Mouse (Mus musculus) testis, postnatal 10 days (tissue): ENCODE data around the gene 1700020L24Rik.

Experiments
- DNase-seq: peaks from one replicate; pipeline ENCODE4 v3.0.0; 2021; ENCODE audit warnings: low spot score

The 1700020L24Rik gene

DNA sequence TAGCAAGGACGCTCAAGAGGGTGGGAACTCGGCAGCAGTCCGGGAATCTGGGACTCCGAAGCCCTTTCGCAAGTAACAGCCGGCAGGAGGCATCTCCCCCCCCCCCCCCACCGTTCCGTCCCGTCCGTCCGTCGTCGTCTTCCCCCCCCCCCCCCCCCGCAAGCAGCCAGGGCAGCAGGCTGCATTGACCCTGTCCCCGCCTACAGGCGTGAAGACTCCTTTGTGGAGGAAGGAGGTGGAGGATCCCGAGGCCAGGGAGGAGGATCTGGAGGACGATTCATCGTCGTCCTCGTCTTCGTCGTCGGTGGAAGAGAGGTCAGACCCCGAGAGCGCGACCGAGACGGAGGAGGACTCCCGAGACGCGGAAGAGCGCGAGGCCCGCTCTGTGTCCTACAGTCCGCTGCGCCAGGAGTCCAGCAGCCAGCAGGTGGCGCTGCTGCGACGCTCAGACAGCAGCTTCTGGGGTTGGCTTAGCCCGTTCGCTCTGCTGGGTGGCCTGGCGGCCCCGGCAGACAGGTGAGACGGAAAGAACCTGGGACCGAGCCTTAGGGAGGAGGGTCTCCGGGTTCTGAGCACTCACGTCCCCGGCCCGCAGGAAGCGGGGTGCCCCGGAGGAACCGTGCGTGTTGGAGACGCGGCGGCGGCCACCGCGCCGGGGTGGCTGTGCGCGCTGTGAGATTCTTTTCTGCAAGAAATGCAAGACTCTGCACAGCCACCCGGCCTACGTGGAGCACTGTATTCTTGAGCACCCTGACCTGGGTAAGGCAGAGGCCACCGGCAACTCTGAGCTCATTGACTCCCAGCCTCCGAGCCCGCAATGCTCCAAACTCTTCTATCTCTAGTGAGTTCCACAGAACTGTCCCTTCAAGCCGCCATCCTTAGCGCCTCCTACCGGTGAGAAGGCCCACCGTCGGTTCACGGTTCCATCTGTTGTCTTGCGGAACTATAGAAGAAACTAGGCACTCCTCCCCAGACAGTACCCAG, 2.9 kb downstream of the 1700020L24Rik start:
- DNase-seq: peak; percentile 90

DNA sequence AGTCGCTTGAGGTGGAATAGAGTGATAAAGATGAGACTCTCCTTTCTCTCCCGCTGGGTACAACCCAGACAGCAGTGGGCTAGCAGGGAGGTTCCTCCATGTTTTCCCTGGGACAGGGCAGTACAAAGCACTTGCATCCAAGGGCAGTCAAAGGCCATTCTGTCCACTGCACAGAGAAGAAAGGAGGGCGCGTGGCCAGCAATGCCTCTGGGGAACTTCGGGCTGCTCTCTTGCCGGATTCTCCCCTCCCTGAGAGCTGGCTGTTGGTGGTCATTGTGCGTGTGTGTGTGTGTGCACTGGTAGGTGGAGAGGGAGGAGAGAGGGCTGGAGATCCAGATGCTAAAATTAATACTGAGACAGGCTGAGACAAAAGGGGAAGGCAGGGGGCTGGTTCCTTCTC, 3.8 kb downstream of the 1700020L24Rik start:
- DNase-seq: peak; percentile 74

DNA sequence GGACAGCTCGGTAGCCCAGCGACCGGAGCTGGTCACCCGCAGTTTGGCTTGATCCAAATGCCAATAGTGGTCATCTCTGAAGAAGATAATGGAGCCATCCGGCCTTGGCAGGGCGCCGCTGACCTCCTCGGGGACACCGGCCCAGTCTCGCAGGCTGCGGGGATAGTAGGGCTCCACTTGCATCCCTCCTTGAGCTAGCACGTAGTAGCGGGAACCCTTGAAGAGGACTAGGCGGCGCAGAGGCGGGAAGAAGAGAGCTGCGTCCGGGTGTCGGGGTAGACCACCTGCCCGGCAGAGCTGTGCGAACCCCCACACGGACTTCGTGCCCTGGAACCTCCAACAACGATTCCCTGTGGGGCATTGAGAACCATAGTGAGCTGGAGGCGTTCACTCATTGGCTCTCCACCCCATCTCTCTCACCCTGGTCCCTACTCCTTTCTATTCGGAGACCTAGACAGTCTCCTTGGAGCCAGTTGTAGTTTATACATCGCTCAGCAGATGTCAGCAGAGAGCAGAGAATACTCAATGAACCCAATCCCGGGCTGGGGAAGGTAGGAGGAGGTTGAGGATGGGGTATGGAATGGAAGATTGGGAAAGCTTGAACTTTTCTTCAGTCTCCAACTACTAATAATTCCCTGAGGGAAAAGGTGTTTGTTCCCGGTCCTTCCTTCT, 5.3 kb downstream of the 1700020L24Rik start:
- DNase-seq: peak; percentile 83

DNA sequence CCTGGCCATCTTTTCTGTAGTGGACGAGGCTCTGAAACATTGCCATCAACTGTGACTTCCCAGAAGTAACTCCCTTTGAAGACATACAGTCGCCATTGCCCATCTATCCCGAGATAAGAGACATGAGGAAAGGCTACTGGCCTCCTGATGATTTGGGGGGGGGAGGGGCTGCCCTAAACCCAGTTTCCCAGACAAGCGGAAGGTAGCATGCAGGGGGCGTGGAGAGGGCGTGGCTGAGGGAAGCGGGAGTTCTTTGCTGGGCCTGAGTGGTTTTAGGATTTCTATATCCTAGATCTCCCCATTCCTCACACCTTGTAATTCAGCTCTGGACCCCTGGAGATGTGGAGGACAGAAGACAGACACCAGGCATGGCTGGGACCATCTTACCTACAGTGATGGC, 6.3 kb downstream of the 1700020L24Rik start:
- no peak for DNase-seq

DNA sequence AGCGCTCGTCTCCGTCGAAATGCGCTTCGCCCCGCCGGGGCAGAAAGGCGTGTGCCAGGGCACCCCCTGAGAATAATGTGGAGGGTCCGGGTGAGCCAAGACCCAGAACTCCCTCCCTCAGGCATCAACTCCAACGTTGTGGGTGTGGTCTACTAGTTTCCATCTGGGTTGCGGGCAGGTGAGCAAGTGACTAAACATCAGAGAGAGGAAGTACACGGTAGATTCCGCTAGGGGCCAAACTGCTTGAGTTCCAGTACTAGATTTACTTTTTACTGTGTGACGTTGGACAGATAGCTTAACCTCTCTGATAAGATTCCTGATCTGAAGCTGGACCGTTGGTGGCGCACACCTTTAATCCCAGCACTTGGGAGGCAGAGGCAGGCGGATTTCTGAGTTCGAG, 7.5 kb downstream of the 1700020L24Rik start:
- DNase-seq: no peak

DNA sequence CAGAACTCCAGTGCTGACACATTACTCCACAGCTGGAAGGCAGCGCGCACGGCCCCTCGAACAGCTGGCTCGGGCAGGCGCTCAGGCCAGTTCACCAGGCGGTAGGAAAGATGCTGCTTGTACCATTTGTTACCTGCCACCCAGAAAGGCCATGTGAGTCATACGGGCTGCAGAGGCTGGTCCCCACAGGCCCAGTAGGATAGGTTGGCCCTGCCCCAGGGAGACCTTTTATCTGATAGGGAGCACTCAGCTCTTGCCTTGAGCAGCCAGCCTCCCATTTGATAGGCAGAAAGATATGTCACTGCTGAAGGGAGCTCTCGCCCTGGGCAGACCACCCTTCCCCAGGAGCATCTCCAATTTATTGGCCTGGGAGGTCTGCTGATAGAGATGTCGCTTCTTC, 10.1 kb downstream of the 1700020L24Rik start:
- DNase-seq: no peak

DNA sequence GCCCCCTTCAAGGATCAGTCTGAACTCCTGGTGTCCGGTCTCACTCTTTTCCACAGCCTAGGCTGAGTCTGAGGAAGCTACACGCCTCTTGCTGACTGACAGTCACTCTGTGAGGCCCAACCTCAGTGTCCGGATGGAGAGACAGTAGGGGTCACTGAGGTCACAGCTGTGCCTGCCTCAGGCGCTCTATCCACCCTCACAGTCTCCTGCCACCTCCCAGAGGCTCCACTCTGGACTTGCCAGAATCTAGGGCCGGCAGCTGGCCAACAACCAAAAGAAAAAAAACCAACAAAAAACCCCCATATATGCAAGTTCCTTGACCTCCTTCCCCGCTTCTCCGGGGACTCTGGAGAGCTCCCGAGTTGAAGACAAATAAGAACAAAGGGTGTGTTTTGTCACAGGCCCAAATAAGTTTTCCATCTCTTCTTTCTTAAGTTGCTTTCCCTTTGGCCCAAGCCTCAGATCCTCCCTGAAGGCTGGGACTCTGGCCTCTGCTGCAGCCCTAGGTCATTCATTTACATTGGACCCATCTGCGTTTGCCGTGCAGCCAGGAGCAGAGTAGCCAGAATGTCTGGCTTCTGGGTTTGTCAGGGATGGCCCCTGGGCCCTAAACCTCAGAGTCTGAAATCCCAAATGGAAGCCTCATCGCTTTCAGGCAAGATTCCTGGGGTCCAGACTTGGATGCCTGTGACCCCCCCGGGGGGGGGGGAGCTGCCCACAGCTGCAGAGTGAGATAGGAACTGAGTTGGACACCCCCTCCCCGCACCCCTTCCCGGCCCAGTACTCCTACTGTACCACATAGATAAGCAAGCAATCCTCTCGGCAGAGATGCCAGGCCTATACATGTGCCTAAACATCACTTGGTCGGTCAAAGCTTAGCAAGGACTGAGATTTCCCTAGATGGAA, 10.8 kb downstream of the 1700020L24Rik start:
- DNase-seq: peak; percentile 57

DNA sequence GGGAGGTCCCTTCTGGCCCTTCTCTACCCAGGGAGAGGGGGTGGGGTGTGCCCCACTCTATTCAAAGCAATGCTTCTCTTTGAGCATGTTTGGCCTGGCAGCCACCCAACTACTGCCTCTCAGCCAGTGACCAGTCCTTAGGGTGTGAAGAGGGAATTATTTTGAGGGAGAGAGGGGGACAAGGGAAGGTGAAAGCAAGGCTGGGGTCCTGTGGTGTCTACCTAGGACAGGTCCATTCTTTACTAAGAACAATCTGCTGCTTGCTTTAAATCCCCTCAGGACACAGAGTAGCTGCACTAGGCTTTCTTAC, 11.4 kb downstream of the 1700020L24Rik start:
- peak; percentile 72 for DNase-seq

DNA sequence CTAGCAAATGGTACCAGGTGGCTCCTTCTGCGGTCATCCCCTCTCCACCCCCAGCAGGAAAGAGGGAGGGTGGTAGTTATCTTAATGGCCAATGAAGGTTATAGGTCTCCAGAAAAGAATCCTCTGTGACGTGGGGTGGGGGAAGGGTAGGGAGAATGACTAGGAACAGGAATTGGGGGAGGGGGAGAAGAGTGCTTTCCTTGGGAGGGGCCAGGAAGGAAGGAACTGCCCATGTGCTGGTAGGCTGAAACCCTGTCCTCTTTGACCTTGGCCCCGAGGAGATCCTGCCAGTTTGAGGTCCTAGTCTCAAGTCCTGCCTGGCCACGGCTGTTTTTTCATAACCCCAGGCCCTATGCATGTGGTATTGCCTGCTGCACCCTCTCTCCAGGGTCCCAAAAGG, 11.8 kb downstream of the 1700020L24Rik start:
- DNase-seq: no peak

DNA sequence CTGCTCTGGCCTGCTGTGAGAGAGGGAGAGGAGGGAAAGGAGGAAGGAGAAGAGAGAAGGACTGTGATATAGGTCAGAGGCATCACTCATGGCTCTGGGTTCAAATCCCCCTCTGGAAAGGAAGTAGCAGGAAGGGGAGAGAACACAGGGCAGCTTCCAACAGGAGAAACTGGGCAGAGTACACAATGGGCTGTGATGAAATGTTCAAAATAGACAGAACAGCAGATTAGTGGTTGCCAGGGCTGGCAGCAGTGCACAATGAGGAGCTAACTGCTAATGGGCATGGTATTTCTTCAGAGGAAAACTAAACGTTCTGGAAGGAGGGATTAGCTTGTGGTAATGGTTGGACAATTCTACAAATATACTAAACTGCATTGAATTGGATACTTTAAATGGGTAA, 13.1 kb downstream of the 1700020L24Rik start:
- no peak for DNase-seq

DNA sequence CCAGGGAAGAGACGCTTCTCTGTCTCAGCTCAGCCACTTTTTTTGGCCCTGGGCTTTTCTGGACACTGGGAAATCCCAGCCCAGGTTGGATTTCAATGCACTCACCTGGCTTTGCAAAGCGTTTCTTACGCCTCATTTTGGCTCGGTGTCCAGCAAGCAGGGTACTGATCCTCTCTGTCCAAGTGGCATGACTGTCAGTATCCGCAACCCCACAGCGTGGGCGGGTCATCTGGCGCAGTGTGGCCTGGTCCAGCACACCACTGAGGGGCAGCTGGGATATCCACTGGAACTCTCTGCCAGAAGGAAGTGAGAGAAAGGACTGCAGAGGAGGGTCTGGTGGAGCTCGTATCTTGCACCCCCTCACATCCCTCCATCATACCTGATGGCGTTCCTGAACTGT, 13.8 kb downstream of the 1700020L24Rik start:
- DNase-seq: no peak

DNA sequence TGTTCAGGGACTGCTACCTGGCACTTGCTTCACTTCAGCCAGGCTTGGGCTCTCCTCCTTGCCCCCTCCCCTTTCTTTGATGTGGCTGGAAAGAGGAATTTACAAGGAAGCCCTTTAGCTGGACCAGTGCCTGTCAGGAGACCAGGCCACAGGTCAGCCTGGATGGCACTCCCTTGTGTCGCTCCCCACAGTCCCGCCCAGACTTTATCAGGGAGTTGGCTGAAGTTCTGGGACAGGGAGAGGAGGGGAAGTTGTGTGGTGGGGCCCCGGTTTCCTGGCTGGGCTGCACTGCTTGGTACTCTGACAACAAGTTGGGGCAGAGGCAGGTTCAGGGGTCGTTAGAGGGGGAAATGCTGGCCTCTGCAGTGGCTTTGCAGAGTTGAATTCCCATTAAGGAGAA, 17.1 kb downstream of the 1700020L24Rik start:
- DNase-seq: no peak

DNA sequence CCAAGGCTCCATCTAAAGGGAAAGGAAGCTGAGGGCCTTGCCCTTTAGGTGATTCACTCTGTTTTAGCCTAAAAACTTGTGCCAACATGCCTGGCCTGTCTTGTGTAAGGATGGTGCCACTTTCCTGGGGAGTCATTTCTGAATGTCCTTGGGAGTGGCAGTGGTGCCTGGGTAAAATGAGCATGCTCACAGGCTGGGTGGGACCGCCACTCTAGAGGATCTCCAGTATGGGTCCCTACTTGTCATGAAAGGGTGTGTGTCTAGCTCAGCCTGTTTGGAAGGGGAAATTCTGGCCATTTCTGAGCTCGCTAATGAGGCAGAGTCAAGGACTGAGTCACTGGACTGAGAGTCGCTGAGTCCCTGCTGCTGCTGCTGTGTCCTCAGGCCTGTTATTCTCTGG, 18.1 kb downstream of the 1700020L24Rik start:
- DNase-seq: no peak

DNA sequence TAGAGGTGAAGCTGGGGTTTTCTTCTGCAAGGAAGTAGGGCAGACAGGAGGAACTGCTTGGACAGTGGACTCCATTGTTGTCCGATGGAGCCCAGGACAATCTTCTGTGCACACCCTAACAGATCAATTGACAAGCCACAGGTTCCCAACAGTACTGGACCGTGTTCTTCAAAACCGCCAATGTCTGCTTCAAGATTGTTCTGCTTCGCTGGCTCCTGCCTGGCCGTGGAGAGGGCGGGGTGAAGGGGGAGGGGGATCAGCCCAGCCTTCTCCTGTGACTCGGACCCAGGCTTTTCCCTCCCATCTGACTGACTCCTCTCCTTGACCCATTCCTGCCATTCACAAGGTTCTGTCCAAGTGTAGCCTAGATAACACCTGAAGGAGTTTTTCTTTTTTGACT, 19.8 kb downstream of the 1700020L24Rik start:
- DNase-seq: no peak

DNA sequence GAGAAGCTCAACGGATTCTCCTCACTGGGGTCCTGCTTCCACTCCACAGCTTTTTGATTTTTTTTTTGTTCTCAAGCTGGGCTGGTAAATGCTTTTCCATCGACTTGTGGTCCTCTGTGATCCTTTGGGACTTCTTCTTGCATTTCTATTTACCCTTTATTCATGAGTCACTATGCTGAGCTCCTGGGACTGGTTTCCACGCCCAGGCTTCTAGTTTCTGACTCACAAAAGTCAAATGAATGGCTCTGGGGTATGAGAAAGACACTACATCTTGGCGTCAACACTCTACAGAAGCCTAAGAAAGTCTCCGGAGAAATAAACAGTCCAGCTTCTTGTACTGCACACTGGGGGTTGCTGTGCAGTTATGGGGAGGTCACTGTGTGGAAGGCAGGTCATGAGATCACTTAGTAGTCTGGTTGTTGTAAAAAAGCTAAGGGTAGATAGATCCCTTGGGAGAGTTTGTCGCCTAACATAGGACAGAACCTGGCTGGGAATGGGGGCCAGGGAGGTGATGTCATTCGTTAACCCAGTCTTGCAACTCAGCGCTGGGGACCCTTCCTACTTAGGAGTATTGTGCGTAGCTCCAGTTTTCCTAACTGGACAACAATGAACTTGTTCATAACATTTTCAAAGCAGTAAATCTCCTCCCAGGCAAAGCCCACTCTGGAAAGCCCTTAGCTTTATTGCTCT, 20.6 kb downstream of the 1700020L24Rik start:
- no peak for DNase-seq

DNA sequence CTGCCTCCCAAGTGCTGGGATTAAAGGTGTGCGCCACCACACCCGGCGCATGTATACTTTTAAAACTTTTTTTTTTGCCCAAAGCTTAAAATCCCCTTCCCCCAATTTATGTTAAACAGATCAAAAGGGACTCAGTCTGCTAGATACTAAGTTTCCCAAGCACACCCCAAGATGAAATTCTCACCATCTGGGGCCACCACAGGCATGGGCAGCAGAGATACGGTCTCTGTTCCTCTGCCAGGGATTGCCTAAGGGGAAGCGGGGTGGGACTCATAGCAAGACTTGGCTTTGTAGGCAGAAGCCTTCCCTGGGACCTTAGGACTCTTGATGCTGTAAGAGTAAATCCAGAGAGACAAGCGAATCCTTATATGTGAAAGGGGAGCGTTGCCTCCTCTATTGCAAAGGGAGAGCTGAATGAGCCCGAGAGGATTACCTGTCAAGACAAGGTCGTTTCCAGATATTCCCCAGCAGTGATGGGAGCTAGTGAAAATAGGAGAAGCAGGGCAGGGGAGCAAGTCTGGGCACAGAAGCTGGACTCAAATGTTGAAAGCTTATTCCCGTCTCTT, 24.1 kb downstream of the 1700020L24Rik start:
- DNase-seq: peak; percentile 21

DNA sequence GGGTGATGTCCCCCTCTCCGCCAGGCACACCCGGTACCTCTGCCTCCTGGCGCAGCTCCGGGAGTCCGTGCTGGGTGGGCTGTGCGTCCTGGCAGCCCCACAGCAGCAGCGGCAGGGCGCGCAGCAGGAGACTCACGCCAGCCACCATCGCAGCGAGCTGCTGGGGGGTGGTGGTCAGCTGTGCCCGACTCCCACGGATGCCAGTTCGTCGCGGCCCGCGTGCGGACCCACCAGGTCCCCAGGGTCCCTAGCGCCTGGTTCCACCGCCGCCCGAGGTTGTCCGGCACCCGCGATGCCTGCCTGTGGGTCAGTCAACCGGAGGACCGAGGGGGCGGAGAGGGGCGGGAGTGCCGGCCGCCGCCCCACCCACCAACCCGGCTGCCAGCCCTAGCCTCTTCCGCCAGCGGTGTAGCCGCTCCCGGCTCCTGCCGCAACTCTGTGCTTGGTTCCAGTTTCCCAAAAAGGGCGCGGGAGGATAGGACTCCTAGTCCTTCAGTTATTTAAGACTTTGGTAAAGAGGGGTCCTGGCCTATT, 25.3 kb downstream of the 1700020L24Rik start, which contains the start of gene Mmp28:
Gene Mmp28, minus strand, starts transcription at position 361 of the 534 bp plus-strand sequence.
- peak; percentile 69 for DNase-seq

DNA sequence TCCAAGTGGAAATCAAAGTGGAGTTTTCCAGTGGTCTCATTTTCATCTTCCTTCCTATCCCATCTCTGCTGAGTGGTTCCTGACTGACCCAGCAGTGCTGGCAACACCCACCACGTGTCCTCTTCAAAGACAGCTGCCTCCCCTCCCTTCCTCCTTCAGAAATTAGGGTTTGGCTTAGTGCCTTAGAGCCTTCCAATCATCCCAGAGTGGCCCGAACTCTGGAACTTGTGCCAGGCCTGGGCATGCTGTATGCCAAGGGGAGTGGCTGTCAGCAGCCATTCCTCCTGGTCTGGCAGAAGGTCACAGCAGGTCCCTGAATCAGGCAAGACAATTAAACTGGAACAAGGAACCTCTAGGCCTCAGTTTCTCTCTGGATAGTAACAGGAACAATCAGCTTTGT, 28.5 kb downstream of the 1700020L24Rik start:
- no peak for DNase-seq

DNA sequence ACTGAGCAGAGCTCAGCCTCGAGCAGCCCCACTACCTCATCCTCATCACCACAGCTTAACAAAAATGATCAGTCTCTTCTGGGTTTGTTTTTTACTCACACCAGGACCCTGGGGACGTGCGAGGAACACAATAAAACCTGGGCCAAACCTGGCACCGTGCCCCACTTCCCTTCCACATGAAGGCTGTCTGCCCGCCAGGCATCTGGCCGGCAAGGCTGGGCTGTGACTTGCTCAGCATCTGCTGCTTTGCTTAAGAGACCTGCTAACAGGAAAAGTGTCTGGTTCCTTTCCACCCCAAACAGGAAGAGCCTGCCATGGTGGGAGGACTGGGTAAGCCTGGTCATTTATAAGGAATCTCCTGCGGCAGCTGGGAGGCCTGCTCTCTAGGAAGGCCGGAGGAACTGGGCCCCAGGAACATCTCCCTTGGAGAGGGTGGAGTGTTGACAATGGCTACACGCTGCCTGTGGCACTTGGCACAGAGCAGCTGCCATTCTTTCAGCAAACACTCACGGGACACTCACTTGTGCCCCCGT, 29.7 kb downstream of the 1700020L24Rik start:
- DNase-seq: peak; percentile 70

DNA sequence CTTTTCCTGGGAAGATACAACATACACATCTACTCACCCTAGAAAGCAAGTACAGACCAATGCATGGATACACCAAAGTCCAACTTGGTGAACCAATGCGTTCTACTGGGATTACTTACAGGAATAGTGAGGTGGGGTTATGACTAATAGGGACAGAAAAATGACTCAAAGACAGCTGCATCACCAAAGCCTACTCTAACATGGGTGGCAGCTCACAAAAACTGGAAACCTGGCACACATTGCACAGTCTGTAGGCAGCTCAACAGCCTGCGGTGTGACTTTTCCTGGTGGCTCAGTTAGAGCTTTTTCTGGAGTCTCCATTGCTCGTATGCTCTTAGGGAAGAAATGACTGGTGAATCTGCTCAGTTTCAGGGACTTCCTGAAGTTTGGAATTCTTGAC, 31.3 kb downstream of the 1700020L24Rik start:
- DNase-seq: no peak

DNA sequence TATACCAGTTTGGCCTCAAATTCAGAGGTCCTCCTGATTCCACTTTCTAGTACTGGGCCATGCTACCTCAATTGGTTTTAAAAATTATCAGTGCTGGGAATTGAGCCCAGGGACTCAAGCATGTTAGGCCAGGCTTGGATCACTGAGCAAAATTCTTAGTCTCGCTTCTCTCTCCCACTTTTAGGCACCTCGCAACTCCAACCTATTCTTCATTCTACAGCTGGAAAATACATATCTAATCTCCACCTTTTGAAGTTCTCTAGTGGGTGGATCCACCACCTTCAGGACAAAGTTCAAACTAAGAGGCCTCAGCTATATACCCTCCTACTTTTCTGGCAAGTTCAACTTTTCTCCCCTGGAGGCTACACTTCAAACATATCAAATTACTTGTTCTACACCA, 34.3 kb downstream of the 1700020L24Rik start:
- no peak for DNase-seq
